Mouse (Mus musculus) layer of hippocampus, postnatal 10 days (tissue): Measurements from ENCODE around the gene Cisd1. TPM values are rescaled to one million over a fixed set of nuclear protein-coding genes. Genes with fewer than 3 reads are reported as not detected.

ENCODE experiments used
- DNase-seq, 2 experiments: peaks; one replicate each; pipeline ENCODE4 v3.0.0; 2021; ENCODE audit warnings: low spot score in 2 of 2
- total RNA-seq, 2 experiments: library from RNA; stranded (reverse); gene quantifications; 2 replicates each; pipeline ENCODE4 v1.2.3; 2021

Cisd1 gene
- total RNA-seq, 2 experiments from 2014 or later, result 122 to 130 TPM

- DNase-seq, result no peak
Observed at GRCm38 (mm10) chr10:71349290-71349689, 4.5 kb upstream of the Cisd1 start.

- DNase-seq, result no peak
Observed at GRCm38 (mm10) chr10:71348637-71349280, 4.0 kb upstream of the Cisd1 start.

GRCm38 (mm10) chr10:71347964-71348636 lies 3.3 kb upstream of the Cisd1 start:
- peak in 1 of 2 experiments; percentile 63 for DNase-seq

GRCm38 (mm10) chr10:71347509-71347949 lies 2.8 kb upstream of the Cisd1 start, which contains the start of gene Ipmk:
Gene Ipmk, plus strand, starts transcription at chr10:71347763.
- peak; percentile 100 for DNase-seq

- no peak for DNase-seq
Observed at GRCm38 (mm10) chr10:71346722-71347508, 2.2 kb upstream of the Cisd1 start.

GRCm38 (mm10) chr10:71346106-71346505 lies 1.4 kb upstream of the Cisd1 start:
- DNase-seq, result no peak

- no peak for DNase-seq
Observed at GRCm38 (mm10) chr10:71343567-71344265, 1.0 kb downstream of the Cisd1 start.

- DNase-seq, result no peak
Observed at GRCm38 (mm10) chr10:71343130-71343529, 1.6 kb downstream of the Cisd1 start.

GRCm38 (mm10) chr10:71342030-71342805 lies 2.5 kb downstream of the Cisd1 start:
- DNase-seq, result no peak

- no peak for DNase-seq
Observed at GRCm38 (mm10) chr10:71341290-71341689, 3.5 kb downstream of the Cisd1 start.

- no peak for DNase-seq
Observed at GRCm38 (mm10) chr10:71340195-71340594, 4.6 kb downstream of the Cisd1 start.

GRCm38 (mm10) chr10:71339463-71339862 lies 5.3 kb downstream of the Cisd1 start:
- DNase-seq, result no peak

GRCm38 (mm10) chr10:71338156-71338905 lies 6.4 kb downstream of the Cisd1 start:
- DNase-seq, result no peak

GRCm38 (mm10) chr10:71337733-71338132 lies 7.0 kb downstream of the Cisd1 start:
- no peak for DNase-seq

- DNase-seq, result no peak
Observed at GRCm38 (mm10) chr10:71332859-71333258, 11.9 kb downstream of the Cisd1 start.

GRCm38 (mm10) chr10:71332376-71332775 lies 12.4 kb downstream of the Cisd1 start:
- no peak for DNase-seq

GRCm38 (mm10) chr10:71331908-71332307 lies 12.8 kb downstream of the Cisd1 start:
- no peak for DNase-seq

- no peak for DNase-seq
Observed at GRCm38 (mm10) chr10:71330070-71330469, 14.7 kb downstream of the Cisd1 start.

- DNase-seq, result no peak
Observed at GRCm38 (mm10) chr10:71329295-71329694, 15.5 kb downstream of the Cisd1 start.

- no peak for DNase-seq
Observed at GRCm38 (mm10) chr10:71328870-71329269, 15.9 kb downstream of the Cisd1 start.
